Mouse (Mus musculus): ENCODE measurements around the gene Cnga3. TPM values are rescaled to one million over a fixed set of nuclear protein-coding genes. Genes with fewer than 3 reads are reported as not detected.

Gene Cnga3
- polyA plus RNA-seq, 1 experiment from 2014 or later: 0.42 TPM

- no peaks in the 10 kb centered on the region for H3K9me3 ChIP-seq (ENCODE audit: control insufficient read depth)
- H3K4me3 ChIP-seq (ENCODE audit: low read depth, low read length): no peak overlapping the region
- H3K9ac ChIP-seq (ENCODE audit: low read depth, low read length): no peak overlapping the region
- H3K4me2 ChIP-seq (replicated peaks; ENCODE audit: low read depth): no peak overlapping the region
- ATAC-seq: no peak
- H3K36me3 ChIP-seq (ENCODE audit: control insufficient read depth, insufficient read depth): no peaks in the 10 kb centered on the region
- TF ChIP-seq CTCF (IDR thresholded peaks at IDR 0.05; ENCODE audit: low read depth): no peak
- H3K4me1 ChIP-seq (replicated peaks; ENCODE audit: control insufficient read depth, insufficient read depth, low read length): no peaks in the 10 kb centered on the region
- no peak overlapping the region for H3K27ac ChIP-seq (ENCODE audit: low read depth, low read length)
- H3K27me3 ChIP-seq (replicated peaks; ENCODE audit: control insufficient read depth, insufficient read depth, low read length): no peaks in the 10 kb centered on the region
- 50% methylated on average over 7 of the region's 7 CpGs for WGBS
Measured at GRCm38 (mm10) chr1:37222002-37222401, 7.8 kb downstream of the Cnga3 start.

DNA sequence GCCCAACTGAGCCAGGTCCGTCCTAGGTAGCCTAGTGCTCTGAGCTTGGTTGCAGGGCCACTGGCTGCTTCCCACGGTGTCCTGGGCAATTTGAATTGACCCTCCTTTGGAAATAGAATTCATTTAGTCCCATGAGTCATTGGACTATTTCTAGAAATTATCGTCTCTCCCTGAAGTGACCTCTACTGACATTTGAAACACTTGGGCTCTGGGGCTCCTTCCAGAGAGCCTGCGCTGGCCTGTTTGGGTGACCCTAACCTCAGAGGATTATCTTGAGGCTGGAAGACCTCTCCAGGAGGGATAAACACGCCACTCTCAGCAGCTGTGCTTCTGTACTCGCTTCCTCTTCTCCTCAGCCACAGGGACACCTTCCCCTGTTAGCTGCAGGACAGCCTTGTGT lies 16.2 kb downstream of the Cnga3 start:
- no peak overlapping the region for H3K9ac ChIP-seq (ENCODE audit: low read depth, low read length)
- H3K36me3 ChIP-seq (ENCODE audit: control insufficient read depth, insufficient read depth): no peaks in the 10 kb centered on the region
- no peak overlapping the region for H3K4me3 ChIP-seq (ENCODE audit: low read depth, low read length)
- no peak overlapping the region for H3K4me2 ChIP-seq (replicated peaks; ENCODE audit: low read depth)
- H3K9me3 ChIP-seq (ENCODE audit: control insufficient read depth): no peaks in the 10 kb centered on the region
- no peak for ATAC-seq
- no peak for TF ChIP-seq CTCF (IDR thresholded peaks at IDR 0.05; ENCODE audit: low read depth)
- H3K27me3 ChIP-seq (replicated peaks; ENCODE audit: control insufficient read depth, insufficient read depth, low read length): no peaks in the 10 kb centered on the region
- no peaks in the 10 kb centered on the region for H3K4me1 ChIP-seq (replicated peaks; ENCODE audit: control insufficient read depth, insufficient read depth, low read length)
- H3K27ac ChIP-seq (ENCODE audit: low read depth, low read length): no peak overlapping the region
- WGBS: 59% methylated on average over 6 of the region's 6 CpGs

GRCm38 (mm10) chr1:37231295-37231701 lies 17.1 kb downstream of the Cnga3 start:
- no peaks in the 10 kb centered on the region for H3K4me1 ChIP-seq (replicated peaks; ENCODE audit: control insufficient read depth, insufficient read depth, low read length)
- H3K4me3 ChIP-seq (ENCODE audit: low read depth, low read length): no peak overlapping the region
- no peak overlapping the region for H3K9ac ChIP-seq (ENCODE audit: low read depth, low read length)
- H3K9me3 ChIP-seq (ENCODE audit: control insufficient read depth): no peaks in the 10 kb centered on the region
- no peaks in the 10 kb centered on the region for H3K27me3 ChIP-seq (replicated peaks; ENCODE audit: control insufficient read depth, insufficient read depth, low read length)
- no peak for ATAC-seq
- no peak overlapping the region for H3K4me2 ChIP-seq (replicated peaks; ENCODE audit: low read depth)
- TF ChIP-seq CTCF (IDR thresholded peaks at IDR 0.05; ENCODE audit: low read depth): no peak
- no peaks in the 10 kb centered on the region for H3K36me3 ChIP-seq (ENCODE audit: control insufficient read depth, insufficient read depth)
- 45% methylated on average over 6 of the region's 6 CpGs for WGBS
- H3K27ac ChIP-seq (ENCODE audit: low read depth, low read length): no peak overlapping the region

- Histone ChIP-seq H3K4me3 (ENCODE audit: low read depth, low read length) (no peak overlapping the region), H3K4me2 (replicated peaks; ENCODE audit: low read depth) (no peak overlapping the region), H3K27me3 (replicated peaks; ENCODE audit: control insufficient read depth, insufficient read depth, low read length) (no peaks in the 10 kb centered on the region), H3K9me3 (ENCODE audit: control insufficient read depth) (no peaks in the 10 kb centered on the region), H3K4me1 (replicated peaks; ENCODE audit: control insufficient read depth, insufficient read depth, low read length) (no peaks in the 10 kb centered on the region), H3K27ac (ENCODE audit: low read depth, low read length) (no peak overlapping the region), H3K9ac (ENCODE audit: low read depth, low read length) (no peak overlapping the region), H3K36me3 (ENCODE audit: control insufficient read depth, insufficient read depth) (no peaks in the 10 kb centered on the region)
- no peak for TF ChIP-seq CTCF (IDR thresholded peaks at IDR 0.05; ENCODE audit: low read depth)
- no peak for ATAC-seq
- 70% methylated on average over 10 of the region's 10 CpGs for WGBS
Measured at GRCm38 (mm10) chr1:37239045-37239635, 24.9 kb downstream of the Cnga3 start.

DNA sequence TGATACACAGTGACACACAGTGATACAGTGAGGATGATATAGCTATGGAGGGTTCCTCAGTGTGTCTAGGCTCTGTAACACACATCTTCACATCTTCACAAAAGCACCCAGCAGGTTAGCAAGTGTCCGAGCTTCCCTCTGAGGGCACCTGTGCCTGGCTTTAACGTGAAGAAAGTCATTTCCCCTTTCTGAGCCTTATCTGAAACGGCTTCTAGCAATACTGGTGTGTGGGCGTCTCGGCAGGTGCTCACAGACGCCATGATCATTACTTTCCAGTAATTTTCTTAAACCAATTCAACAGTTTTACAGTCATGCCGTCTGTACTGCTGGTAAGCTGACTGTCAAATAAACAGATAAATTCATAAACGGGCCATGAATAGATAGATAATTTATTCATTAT lies 28.0 kb downstream of the Cnga3 start:
- no peaks in the 10 kb centered on the region for H3K9me3 ChIP-seq (ENCODE audit: control insufficient read depth)
- no peaks in the 10 kb centered on the region for H3K27me3 ChIP-seq (replicated peaks; ENCODE audit: control insufficient read depth, insufficient read depth, low read length)
- no peak for TF ChIP-seq CTCF (IDR thresholded peaks at IDR 0.05; ENCODE audit: low read depth)
- H3K4me2 ChIP-seq (replicated peaks; ENCODE audit: low read depth): no peak overlapping the region
- H3K4me3 ChIP-seq (ENCODE audit: low read depth, low read length): no peak overlapping the region
- 64% methylated on average over 8 of the region's 8 CpGs for WGBS
- no peaks in the 10 kb centered on the region for H3K36me3 ChIP-seq (ENCODE audit: control insufficient read depth, insufficient read depth)
- no peak for ATAC-seq
- no peak overlapping the region for H3K27ac ChIP-seq (ENCODE audit: low read depth, low read length)
- no peaks in the 10 kb centered on the region for H3K4me1 ChIP-seq (replicated peaks; ENCODE audit: control insufficient read depth, insufficient read depth, low read length)
- H3K9ac ChIP-seq (ENCODE audit: low read depth, low read length): no peak overlapping the region

- WGBS: 84% methylated on average over 2 of the region's 2 CpGs
- Histone ChIP-seq H3K4me1 (replicated peaks; ENCODE audit: control insufficient read depth, insufficient read depth, low read length) (no peaks in the 10 kb centered on the region), H3K27me3 (replicated peaks; ENCODE audit: control insufficient read depth, insufficient read depth, low read length) (no peaks in the 10 kb centered on the region), H3K4me3 (ENCODE audit: low read depth, low read length) (no peak overlapping the region), H3K9ac (ENCODE audit: low read depth, low read length) (no peak overlapping the region), H3K36me3 (ENCODE audit: control insufficient read depth, insufficient read depth) (no peaks in the 10 kb centered on the region), H3K27ac (ENCODE audit: low read depth, low read length) (no peak overlapping the region), H3K9me3 (ENCODE audit: control insufficient read depth) (no peaks in the 10 kb centered on the region), H3K4me2 (replicated peaks; ENCODE audit: low read depth) (no peak overlapping the region)
- no peak for TF ChIP-seq CTCF (IDR thresholded peaks at IDR 0.05; ENCODE audit: low read depth)
- no peak for ATAC-seq
Measured at GRCm38 (mm10) chr1:37246476-37246875, 32.2 kb downstream of the Cnga3 start.

- WGBS: 35% methylated on average over 2 of the region's 2 CpGs
- H3K27ac ChIP-seq (ENCODE audit: low read depth, low read length): no peak overlapping the region
Measured at GRCm38 (mm10) chr1:37248406-37248805, 34.2 kb downstream of the Cnga3 start.

More at GRCm38 (mm10) chr1:37248406-37248805, 34.2 kb downstream of the Cnga3 start:
- Histone ChIP-seq H3K4me3 (ENCODE audit: low read depth, low read length) (no peak overlapping the region), H3K4me2 (replicated peaks; ENCODE audit: low read depth) (no peak overlapping the region), H3K36me3 (ENCODE audit: control insufficient read depth, insufficient read depth) (no peaks in the 10 kb centered on the region), H3K9me3 (ENCODE audit: control insufficient read depth) (no peaks in the 10 kb centered on the region), H3K9ac (ENCODE audit: low read depth, low read length) (no peak overlapping the region), H3K27me3 (replicated peaks; ENCODE audit: control insufficient read depth, insufficient read depth, low read length) (no peaks in the 10 kb centered on the region), H3K4me1 (replicated peaks; ENCODE audit: control insufficient read depth, insufficient read depth, low read length) (no peaks in the 10 kb centered on the region)
- no peak for TF ChIP-seq CTCF (IDR thresholded peaks at IDR 0.05; ENCODE audit: low read depth)
- no peak for ATAC-seq
